Mouse (Mus musculus): ENCODE results near the gene Nmd3.

The Nmd3 gene

GRCm38 (mm10) chr3:69763630-69764565 is 42.1 kb downstream of the Nmd3 start:
- no peak for DNase-seq

- no peak for DNase-seq
These were observed 43.4 kb downstream of the Nmd3 start for GRCm38 (mm10) chr3:69765206-69765605.

- no peak for DNase-seq
These were observed 47.4 kb downstream of the Nmd3 start for GRCm38 (mm10) chr3:69769150-69769549.

GRCm38 (mm10) chr3:69773356-69773755 is 51.6 kb downstream of the Nmd3 start:
- no peak for DNase-seq

GRCm38 (mm10) chr3:69779246-69779796 is 57.5 kb downstream of the Nmd3 start:
- no peak for DNase-seq

DNA sequence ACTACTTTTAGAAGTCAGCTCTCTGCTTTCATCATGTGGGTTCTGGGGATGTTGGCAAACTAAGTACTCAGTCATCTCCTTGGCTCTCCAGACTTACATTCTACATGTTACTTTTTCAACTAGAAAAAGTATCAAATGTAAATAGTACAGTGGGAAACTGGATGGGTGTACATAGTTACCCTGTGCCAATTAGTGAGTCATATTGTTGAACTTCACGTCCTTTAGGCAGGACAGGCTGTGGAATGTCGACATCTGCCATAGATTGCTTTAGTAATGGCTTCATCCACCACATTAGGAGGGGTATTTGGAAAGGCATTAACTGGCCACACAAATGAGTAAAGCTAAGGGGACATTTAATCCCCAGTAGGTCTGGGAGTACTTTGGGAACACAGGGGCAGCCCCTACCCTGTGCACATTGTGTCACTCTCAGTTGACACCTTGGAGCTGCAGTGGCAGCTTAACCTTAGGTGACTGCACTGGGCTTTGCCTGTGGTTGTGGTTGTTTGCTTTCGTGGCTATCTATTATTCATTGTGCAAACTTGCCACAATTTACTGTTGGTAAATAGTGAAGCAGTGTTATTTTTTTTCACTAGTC is 71.1 kb downstream of the Nmd3 start:
- no peak for DNase-seq

- no peak for DNase-seq
These were observed 75.7 kb downstream of the Nmd3 start for GRCm38 (mm10) chr3:69797533-69797932.

DNA sequence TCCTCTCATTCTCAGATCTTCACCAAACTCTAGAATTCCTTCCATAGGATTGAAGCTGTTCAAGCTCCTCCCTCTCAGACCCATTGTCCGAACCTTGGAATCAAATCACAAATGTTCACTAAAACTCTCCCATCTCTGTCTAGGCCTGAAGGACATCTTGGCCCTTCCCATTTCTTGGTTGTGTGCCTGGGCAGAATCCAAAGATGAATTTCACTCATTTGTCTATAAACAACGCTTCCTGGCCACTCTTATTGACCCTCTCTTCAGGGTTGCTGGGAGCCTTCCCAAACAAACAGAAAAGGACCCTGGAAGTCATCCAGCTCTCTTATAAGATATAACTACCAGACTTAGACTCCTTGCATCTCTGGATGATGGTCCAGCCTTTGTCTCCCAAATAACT is 76.2 kb downstream of the Nmd3 start:
- peak; percentile 59 for DNase-seq

DNA sequence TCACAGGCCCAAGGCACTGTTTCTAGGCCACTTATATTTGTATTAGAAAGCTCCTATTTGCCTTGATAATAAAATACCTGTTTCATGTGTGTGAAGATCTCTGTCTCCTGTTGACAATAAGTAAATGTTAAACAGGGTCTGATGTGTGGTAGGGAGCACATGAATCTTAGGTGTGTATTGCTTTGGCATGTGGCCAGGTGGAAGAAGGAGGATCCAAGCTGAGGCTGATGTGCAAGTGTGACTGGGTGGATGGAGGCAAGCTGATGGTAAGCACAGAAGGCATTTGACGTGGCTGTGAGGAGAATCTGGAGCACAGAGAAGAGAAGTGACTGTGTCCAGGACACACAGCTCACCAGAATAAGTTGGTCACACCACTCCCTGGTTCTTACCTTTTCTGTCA is 77.3 kb downstream of the Nmd3 start:
- DNase-seq, result no peak

DNA sequence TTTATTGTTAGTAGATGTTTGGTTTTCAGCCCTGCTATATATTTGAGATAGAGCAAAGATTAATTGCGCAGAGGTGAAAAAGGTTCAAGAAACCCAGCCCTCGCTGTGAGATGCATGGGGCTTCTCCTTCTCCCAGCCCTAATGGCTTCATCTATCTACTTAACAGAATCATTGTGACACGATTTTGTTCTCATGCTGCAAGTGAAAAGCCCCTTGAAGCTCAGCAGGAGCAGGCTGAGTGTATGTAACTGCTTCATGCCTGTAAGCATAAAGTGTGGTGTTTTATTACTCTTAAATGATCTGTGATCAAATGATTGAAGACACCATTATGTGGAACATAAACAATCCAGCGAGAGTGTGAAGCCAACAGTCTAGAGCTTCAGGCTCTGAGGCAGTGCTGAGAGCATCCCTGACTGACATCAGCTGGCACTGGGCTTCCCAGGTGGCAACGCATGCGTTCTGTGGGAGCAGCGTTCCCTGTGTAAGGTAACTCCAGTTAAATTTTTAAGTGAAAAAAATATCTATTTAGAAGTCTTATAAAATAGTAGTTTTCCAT is 79.1 kb downstream of the Nmd3 start:
- no peak for DNase-seq

GRCm38 (mm10) chr3:69803137-69803536 is 81.4 kb downstream of the Nmd3 start:
- DNase-seq, result no peak
